Mouse (Mus musculus) cerebellum, adult 9-10 months (tissue): Measurements from ENCODE around the gene Faap20.
A peak's percentile ranks its signal among the peaks of the same experiment; 100 is the strongest.

Experiments
- DNase-seq: peaks from one replicate; pipeline ENCODE4 v3.0.0; 2022

Faap20 gene

GRCm38 (mm10) chr4:155288586-155288985 is 39.0 kb downstream of the Faap20 start:
- peak; percentile 74 for DNase-seq

GRCm38 (mm10) chr4:155290045-155290444 is 40.4 kb downstream of the Faap20 start:
- peak; percentile 94 for DNase-seq

- DNase-seq: no peak
These were observed 43.3 kb downstream of the Faap20 start for GRCm38 (mm10) chr4:155292863-155293262.

- peak; percentile 70 for DNase-seq
These were observed 44.8 kb downstream of the Faap20 start for GRCm38 (mm10) chr4:155294381-155294780.

- peak; percentile 58 for DNase-seq
These were observed 45.5 kb downstream of the Faap20 start for GRCm38 (mm10) chr4:155295026-155295590.

- peak; percentile 87 for DNase-seq
These were observed 46.4 kb downstream of the Faap20 start for GRCm38 (mm10) chr4:155295996-155296395.

GRCm38 (mm10) chr4:155297057-155297456 is 47.5 kb downstream of the Faap20 start:
- DNase-seq: peak; percentile 71

- peak; percentile 97 for DNase-seq
These were observed 49.2 kb downstream of the Faap20 start for GRCm38 (mm10) chr4:155298826-155299225.

- DNase-seq: peak; percentile 64
These were observed 51.0 kb downstream of the Faap20 start for GRCm38 (mm10) chr4:155300421-155301097.

- no peak for DNase-seq
These were observed 51.5 kb downstream of the Faap20 start for GRCm38 (mm10) chr4:155301098-155301447.

GRCm38 (mm10) chr4:155301965-155302364 is 52.4 kb downstream of the Faap20 start:
- DNase-seq: peak; percentile 75

- DNase-seq: no peak
These were observed 55.0 kb downstream of the Faap20 start for GRCm38 (mm10) chr4:155304508-155305096.

GRCm38 (mm10) chr4:155305531-155306031 is 56.0 kb downstream of the Faap20 start:
- DNase-seq: peak; percentile 69
